Mouse (Mus musculus) erythroid progenitor cell, adult 5-6 weeks (primary cell): ENCODE data around the gene Prss53. TPM values are rescaled to one million over a fixed set of nuclear protein-coding genes. Genes with fewer than 3 reads are reported as not detected.
A peak's percentile ranks its signal among the peaks of the same experiment; 100 is the strongest.
"Not testable (repeated sequence)": the region's sequence is repeated elsewhere in the genome, so short reads cannot be mapped to it uniquely, and the experiment has no call there.

Experiments
- ATAC-seq: replicated peaks from 2 replicates; pipeline ENCODE4 v1.8.0; 2016; ENCODE audit warnings: moderate number of reproducible peaks, mild to moderate bottlenecking, moderate TSS enrichment, inconsistent platforms; ENCODE audit not compliant: poor library complexity, low FRiP score, severe bottlenecking
- total RNA-seq, 2 experiments: library from RNA; stranded (forward) in 1 of 2; stranded (reverse) in 1 of 2; fragments of 150-400 nt in 1 of 2; fragments of 186-747, 209-891 nt in 1 of 2; gene quantifications; 2 replicates each; pipeline versions ENCODE4 v1.2.3 to v1.2.4; 2015 to 2017; ENCODE audit warnings: low replicate concordance in 2 of 2

Prss53 gene
- total RNA-seq, 2 experiments from 2014 or later, result not detected

DNA sequence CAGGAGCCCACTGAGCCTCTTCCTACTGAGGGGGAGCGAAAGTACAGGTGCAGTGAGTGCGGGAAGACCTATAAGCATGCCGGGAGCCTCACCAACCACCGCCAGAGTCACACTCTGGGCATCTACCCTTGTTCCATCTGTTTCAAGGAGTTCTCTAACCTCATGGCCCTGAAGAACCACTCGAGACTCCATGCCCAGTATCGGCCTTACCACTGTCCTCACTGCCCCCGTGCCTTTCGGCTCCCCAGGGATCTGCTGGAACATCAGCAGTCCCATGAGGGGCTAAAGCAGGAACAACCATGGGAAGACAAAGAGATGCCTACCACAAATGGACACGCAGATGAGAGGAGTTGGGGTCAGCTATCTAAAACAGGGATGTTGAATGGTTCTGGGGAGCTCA lies 11.5 kb downstream of the Prss53 start:
- ATAC-seq, result no peak

- ATAC-seq, result peak; percentile 87
Observed at GRCm38 (mm10) chr7:127876467-127877348, 14.1 kb downstream of the Prss53 start, which contains the start of gene Zfp668. Gene Zfp668, minus strand, starts transcription at chr7:127876828.

DNA sequence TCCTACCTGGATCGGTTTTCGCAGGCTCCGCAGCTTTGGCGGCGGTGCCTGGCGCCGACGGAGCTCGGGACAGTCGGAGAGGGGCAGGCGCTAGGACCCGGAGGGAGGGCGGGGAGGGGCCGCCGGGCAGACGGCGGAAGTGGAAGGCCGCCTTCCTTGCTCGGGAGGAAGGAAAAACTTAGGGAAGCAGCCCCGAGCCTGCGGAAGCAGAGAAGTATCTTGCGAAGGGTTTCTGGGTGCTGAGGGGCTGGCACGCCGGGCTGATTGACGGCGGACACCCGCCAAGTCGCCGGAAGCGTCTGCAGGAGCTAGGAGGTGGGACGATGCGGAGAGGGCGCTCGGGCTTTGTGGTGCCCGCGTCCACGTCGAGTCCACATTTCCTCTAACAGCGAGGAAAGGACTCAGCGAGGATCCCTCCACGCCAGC lies 14.7 kb downstream of the Prss53 start, which contains the start of gene Zfp646:
Gene Zfp646 (plus strand): TSS at position 181 of the 426 bp plus-strand sequence.
- peak; percentile 64 for ATAC-seq

- ATAC-seq, result peak; percentile 57
Observed at GRCm38 (mm10) chr7:127875627-127876001, 15.2 kb downstream of the Prss53 start.

- ATAC-seq, result peak; percentile 41
Observed at GRCm38 (mm10) chr7:127874812-127875626, 15.8 kb downstream of the Prss53 start.

DNA sequence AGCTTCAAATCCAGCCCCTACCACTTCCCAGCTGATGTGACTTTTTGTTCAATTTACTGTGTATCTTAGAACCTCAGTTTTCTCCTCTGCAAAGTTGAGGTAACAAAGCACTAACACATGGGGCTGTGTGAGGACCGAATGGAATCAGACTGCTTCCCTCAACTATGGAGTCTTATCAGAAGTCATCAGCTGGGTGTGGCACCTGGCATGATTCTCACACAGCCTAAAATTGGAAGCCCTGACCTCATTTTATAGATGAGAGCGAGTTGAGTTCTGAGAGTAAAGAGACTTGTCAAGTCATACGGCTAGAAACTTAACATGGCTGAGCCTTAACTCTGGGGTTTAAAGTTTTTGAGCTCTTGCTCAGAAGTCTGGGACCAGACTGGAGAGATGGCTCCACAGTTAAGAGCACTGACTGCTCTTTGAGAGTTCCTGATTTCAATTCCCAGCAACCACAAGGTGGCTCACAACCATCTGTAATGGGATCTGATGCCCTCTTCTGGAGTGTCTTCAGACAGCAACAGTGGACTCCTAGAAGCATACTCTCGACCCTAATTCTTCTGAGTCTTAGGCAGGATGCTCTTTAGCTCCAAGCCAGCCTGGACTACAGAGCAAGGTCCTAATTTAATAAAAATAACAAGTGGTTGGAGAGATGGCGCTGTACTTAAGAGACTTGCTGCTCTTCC lies 20.5 kb downstream of the Prss53 start:
- ATAC-seq, result no peak

- no peak for ATAC-seq
Observed at GRCm38 (mm10) chr7:127869149-127869810, 21.5 kb downstream of the Prss53 start.

DNA sequence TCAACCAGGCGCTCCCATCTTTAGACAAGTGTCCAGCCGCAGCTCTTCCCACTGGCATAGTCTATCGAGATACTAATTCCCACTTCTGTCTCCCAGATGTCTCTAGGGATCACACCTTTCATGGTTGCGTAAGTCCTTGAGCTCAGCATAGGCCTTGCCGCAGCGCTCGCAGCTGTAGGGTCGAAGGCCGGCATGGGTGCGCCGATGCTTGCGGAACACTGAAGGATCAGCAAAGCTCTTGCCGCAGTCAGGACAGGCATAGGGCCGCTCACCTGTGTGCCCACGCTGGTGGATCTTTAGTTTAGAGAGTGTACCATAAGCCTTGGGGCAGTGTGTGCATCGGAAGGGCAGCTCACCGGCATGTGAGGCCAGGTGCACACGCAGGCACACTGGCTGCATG lies 23.1 kb downstream of the Prss53 start:
- no peak for ATAC-seq

- no peak for ATAC-seq
Observed at GRCm38 (mm10) chr7:127866434-127866833, 24.3 kb downstream of the Prss53 start.

GRCm38 (mm10) chr7:127858258-127858657 lies 32.5 kb downstream of the Prss53 start:
- ATAC-seq, result no peak

- no peak for ATAC-seq
Observed at GRCm38 (mm10) chr7:127850906-127851305, 39.9 kb downstream of the Prss53 start.

DNA sequence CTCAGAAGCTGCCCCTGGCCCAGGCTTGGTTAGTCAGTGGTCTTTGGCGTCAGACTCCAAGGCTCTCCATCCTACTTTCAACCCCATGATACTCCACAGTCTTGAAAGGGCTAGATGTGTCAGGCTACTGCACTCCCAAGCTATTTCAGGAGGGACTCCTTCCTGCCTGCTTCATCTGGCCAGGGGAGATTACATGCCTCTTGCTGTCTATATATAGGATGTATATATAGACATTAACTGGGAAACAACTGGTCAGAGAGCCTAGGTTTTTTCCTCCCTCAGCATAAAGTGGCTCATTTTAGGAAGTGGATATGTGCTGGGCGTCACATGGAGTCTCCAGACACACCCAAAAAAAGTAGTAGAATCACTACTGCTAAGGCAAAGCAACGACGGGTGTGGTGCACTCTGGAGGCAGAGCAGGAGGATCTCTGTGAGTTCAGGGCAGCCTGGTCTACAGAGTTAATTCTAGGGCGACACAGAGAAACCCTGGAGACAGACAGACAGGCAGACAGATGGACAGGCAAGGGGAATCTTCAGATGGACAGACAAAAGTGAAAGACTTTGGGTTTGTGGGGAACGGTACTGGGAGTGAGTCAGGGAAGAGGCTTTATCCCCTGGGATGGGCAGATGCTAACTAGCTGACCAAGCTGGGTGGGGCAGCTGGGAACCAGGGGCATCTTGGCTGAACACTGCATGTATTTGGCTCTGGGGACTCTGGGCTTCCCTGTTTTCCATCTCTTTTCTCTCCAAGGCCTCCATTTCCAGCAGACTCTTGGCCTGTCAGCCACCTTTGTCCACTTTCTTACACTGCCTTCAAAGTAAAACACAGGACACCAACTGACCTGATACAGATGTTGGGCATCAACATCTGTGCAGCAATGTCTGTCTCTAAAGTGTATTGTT lies 40.5 kb downstream of the Prss53 start:
- ATAC-seq, result no peak

DNA sequence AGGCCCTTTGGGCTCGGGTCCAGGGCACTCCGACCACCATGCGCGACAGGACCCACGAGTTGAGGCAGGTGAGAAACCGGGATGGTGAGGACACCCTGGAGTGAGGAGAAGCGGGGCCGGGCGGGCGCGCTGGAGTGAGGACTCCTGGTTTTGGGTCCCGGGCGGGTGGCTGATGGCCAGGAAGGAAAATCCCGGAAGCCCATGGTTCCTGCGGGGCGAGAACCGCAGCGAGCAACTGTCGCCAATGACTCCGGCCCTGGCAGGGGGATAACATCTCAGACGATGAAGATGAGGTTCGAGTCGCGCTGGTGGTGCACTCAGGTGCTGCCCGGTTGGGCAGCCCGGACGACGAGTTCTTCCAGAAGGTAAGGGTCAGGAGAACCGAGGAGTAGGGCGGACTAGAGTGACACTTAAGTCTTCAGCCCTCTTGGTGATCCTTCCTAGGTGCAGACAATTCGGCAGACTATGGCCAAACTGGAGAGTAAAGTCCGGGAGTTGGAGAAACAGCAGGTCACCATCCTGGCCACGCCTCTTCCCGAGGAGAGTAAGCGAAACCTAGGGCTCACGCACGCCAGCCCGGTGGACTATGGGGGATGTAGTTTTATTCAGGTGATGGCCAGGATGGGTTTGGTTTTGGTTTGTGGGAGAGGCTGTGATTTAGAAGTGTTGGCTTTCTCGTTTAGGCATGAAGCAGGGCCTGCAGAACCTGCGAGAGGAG lies 48.6 kb downstream of the Prss53 start:
- peak; percentile 85 for ATAC-seq

DNA sequence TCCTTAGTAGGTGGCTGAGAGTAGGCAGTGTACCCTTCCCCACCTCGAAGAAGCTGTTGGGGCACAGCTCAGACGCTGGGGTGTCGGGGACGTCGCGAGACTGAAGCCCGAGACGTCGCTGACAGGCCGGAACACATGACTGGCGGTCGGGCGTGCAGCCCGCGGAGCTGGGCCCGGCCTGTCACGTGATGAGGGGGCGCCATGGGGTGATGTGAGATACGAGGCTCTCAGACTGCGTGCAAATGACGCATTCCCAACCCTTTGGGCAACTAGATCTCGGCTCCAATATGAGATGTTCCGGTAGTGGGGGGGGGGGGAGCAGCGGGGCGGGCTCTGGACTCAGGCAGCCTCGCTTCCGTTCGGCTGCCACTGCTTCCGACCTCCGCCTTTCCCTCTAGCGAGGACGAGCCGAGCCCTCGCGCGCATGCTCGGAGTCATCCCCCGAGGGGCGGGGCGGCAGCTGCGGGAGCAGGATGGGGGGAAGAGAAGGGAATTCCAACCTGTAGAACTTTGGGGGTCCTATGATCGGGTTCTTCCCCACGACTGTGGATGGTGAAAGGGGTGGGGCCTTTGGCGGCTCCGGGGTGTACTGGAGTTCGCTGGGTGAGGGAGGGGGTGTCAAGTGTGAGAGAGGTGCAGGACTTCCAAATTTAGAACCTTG lies 49.3 kb downstream of the Prss53 start:
- ATAC-seq, result peak; percentile 85

DNA sequence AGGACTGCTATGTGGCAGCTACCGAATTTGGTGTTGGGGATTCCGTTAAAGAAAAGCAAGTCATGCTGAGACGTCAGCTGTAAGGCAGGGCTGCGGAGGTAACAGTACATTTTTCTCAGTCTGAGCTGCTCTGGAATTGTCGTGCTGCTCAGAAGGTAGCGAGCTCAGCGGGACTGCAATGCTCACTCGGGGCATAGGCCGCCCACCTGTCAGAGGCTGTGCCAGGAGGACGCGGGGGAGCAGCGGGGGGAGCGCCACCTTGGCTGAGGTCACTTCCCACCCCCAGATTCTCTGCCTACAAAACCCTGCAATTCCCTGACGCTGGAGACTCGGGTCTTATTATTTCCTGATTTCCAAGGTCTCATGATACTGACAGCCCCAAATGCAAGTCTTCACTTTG lies 49.9 kb downstream of the Prss53 start:
- ATAC-seq, result peak; percentile 41

DNA sequence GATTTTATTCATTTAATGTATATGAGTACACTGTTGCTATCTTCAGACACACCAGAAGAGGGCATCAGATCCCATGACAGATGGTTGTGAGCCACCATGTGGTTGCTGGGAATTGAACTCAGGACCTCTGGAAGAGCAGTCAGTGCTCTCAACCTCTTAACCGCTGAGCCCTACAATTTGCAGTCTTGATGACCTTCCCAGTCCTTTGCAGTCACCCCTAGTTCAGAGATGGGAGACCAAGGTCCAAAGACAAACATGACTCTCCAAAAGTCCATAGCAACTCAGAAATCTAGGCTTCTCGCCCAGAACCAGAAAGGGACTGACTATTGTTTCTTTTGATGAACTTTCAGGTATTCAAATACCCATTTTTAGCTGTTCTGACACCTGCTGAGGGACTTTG lies 50.7 kb downstream of the Prss53 start:
- not testable (repeated sequence) for ATAC-seq

DNA sequence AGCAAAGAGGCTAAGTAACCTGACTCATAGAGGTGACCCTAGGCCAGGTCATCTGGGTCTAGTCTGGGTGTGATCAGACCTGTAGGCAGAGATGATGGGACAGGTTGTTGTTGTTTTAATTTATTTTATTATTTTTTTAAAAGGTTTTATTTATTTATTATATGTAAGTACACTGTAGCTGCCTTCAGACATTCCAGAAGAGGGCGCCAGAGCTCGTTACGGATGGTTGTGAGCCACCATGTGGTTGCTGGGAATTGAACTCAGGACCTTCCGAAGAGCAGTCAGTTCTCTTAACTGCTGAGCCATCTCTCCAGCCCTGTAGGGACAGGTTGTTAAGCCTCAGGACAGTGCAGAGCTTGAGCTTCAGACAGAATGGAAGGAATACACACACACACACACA lies 52.9 kb downstream of the Prss53 start:
- not testable (repeated sequence) for ATAC-seq
